Mouse (Mus musculus) midbrain, postnatal 0 days (tissue): ENCODE results near the gene Tmem74b. TPM values are rescaled to one million over a fixed set of nuclear protein-coding genes. Genes with fewer than 3 reads are reported as not detected.

Experiments
- ATAC-seq: fragments of 200-750 bp; cut with Nextera tagmentation; 2 replicates; pipeline ENCODE4 v1.8.0; 2017; ENCODE audit warnings: moderate number of reproducible peaks, mild to moderate bottlenecking, moderate TSS enrichment, moderate library complexity; ENCODE audit not compliant: low FRiP score
- DNase-seq: peaks from one replicate; pipeline ENCODE4 v3.0.0-alpha.2; 2015; ENCODE audit warnings: low spot score
- H3K27ac ChIP-seq: fragments of 300-500 bp; sonication (generic); 2 replicates; pipeline ENCODE4 v1.5.1; 2014; ENCODE audit warnings: low read depth, mild to moderate bottlenecking, low read length, mixed read lengths
- H3K27me3 ChIP-seq: fragments of 300-500 bp; sonication (generic); 2 replicates; pipeline ENCODE4 v1.6.1; 2014; ENCODE audit warnings: low read length, control low read depth, mixed read lengths; ENCODE audit not compliant: insufficient read depth
- H3K36me3 ChIP-seq: fragments of 300-500 bp; sonication (generic); 2 replicates; pipeline ENCODE4 v1.6.1; 2014; ENCODE audit warnings: low read length, control low read depth, mixed read lengths; ENCODE audit not compliant: insufficient read depth
- H3K4me1 ChIP-seq: fragments of 300-500 bp; sonication (generic); 2 replicates; pipeline ENCODE4 v1.6.1; 2014; ENCODE audit warnings: mild to moderate bottlenecking, control low read depth, antibody characterized with exemption, low read length, mixed read lengths; ENCODE audit not compliant: insufficient read depth
- H3K4me2 ChIP-seq: fragments of 300-500 bp; sonication (generic); 2 replicates; pipeline ENCODE4 v1.6.1; 2014; ENCODE audit warnings: low read depth, mild to moderate bottlenecking, low read length, mixed read lengths; ENCODE audit not compliant: poor library complexity, severe bottlenecking
- H3K4me3 ChIP-seq: fragments of 300-500 bp; sonication (generic); 2 replicates; pipeline ENCODE4 v1.5.1; 2014; ENCODE audit warnings: low read depth, mild to moderate bottlenecking, low read length, moderate library complexity
- H3K9ac ChIP-seq: fragments of 300-500 bp; sonication (generic); replicated peaks from 2 replicates; pipeline ENCODE4 v1.6.1; 2014; ENCODE audit warnings: mild to moderate bottlenecking, low read length, moderate library complexity, mixed read lengths; ENCODE audit not compliant: poor library complexity, severe bottlenecking
- H3K9me3 ChIP-seq: fragments of 300-500 bp; sonication (generic); 2 replicates; pipeline ENCODE4 v1.6.1; 2016; ENCODE audit warnings: low read length, control low read depth
- CTCF ChIP-seq: IDR thresholded peaks from 2 replicates; pipeline ENCODE4 v1.5.1; 2016; ENCODE audit warnings: antibody characterized with exemption, mild to moderate bottlenecking
- WGBS: fragments of 180-500 bp; shearing (Covaris S2); extraction: QIAGEN DNeasy Blood & Tissue Kit; methylation state at CpG from one replicate; pipeline ENCODE4 v1.1.7; 2014; 5-methylcytosine and 5-hydroxymethylcytosine counted together
- polyA plus RNA-seq: library from polyadenylated mRNA; unstranded; fragments of >200 nt; fragmentation: Nextera tagmentation; extraction: Ambion mirVana; gene quantifications from 2 replicates; pipeline ENCODE4 v1.2.1, GENCODE M21; 2015
- total RNA-seq: library from RNA; depleted of rRNA; stranded (reverse); fragments of >200 nt; gene quantifications from 2 replicates; pipeline ENCODE4 v1.2.3, GENCODE M21; 2014

Tmem74b gene
- total and polyA plus RNA-seq, 2 experiments from 2014 or later, result 24.8 to 28.6 TPM

GRCm38 (mm10) chr2:151739081-151739480, 37.3 kb downstream of the Tmem74b start:
- H3K4me2 ChIP-seq, result no peak overlapping the region
- DNase-seq (no peak), ATAC-seq (no peak)
- H3K4me3 ChIP-seq, result no peak overlapping the region
- H3K27me3 ChIP-seq, result no peaks in the 10 kb centered on the region; the same call in 1 of the 2 replicates
- H3K9me3 ChIP-seq, result no peaks in the 10 kb centered on the region
- no peak for TF ChIP-seq CTCF
- H3K36me3 ChIP-seq, result peaks cover 12% of the 10 kb centered on the region
- H3K9ac ChIP-seq, result no peak overlapping the region
- WGBS, result 87% methylated on average over 3 of the region's 3 CpGs
- H3K4me1 ChIP-seq, result peaks cover 12% of the 10 kb centered on the region; the same call in 1 of the 2 replicates
- H3K27ac ChIP-seq, result no peak overlapping the region

GRCm38 (mm10) chr2:151739505-151739904, 37.7 kb downstream of the Tmem74b start:
- Histone ChIP-seq H3K9me3 (no peaks in the 10 kb centered on the region), H3K27ac (no peak overlapping the region), H3K4me2 (no peak overlapping the region), H3K4me1 (peaks cover 12% of the 10 kb centered on the region; the same call in 1 of the 2 replicates), H3K27me3 (no peaks in the 10 kb centered on the region; the same call in 1 of the 2 replicates), H3K4me3 (peak overlapping the region; percentile 97; the same call in 1 of the 2 replicates), H3K36me3 (peaks cover 8% of the 10 kb centered on the region), H3K9ac (no peak overlapping the region)
- WGBS, result 92% methylated on average over 7 of the region's 7 CpGs
- ATAC-seq (no peak), DNase-seq (no peak)
- TF ChIP-seq CTCF, result no peak

- H3K36me3 ChIP-seq, result peaks cover 5% of the 10 kb centered on the region
- H3K4me2 ChIP-seq, result peak overlapping the region; percentile 91
- H3K27ac ChIP-seq, result peak overlapping the region; percentile 85
- DNase-seq, result peak; percentile 94
- peak; percentile 91 for ATAC-seq
- H3K9me3 ChIP-seq, result no peaks in the 10 kb centered on the region
- no peak for TF ChIP-seq CTCF
- no peaks in the 10 kb centered on the region; the same call in 1 of the 2 replicates for H3K27me3 ChIP-seq
- H3K9ac ChIP-seq, result peak overlapping the region; percentile 90
- H3K4me1 ChIP-seq, result peaks cover 12% of the 10 kb centered on the region; the same call in 1 of the 2 replicates
- under 1% methylated on average over 61 of the region's 61 CpGs for WGBS
- H3K4me3 ChIP-seq, result peak overlapping the region; percentile 97
Observed at GRCm38 (mm10) chr2:151740741-151741526, 39.1 kb downstream of the Tmem74b start.

- peaks cover 12% of the 10 kb centered on the region; the same call in 1 of the 2 replicates for H3K4me1 ChIP-seq
- WGBS, result 97% methylated on average over 1 of the region's 1 CpGs
- no peak for TF ChIP-seq CTCF
- no peaks in the 10 kb centered on the region; the same call in 1 of the 2 replicates for H3K27me3 ChIP-seq
- H3K9me3 ChIP-seq, result no peaks in the 10 kb centered on the region
- H3K9ac ChIP-seq, result no peak overlapping the region
- DNase-seq, result no peak
- no peak for ATAC-seq
- H3K36me3 ChIP-seq, result peaks cover 5% of the 10 kb centered on the region
- no peak overlapping the region for H3K27ac ChIP-seq
- H3K4me3 ChIP-seq, result no peak overlapping the region
- H3K4me2 ChIP-seq, result no peak overlapping the region
Observed at GRCm38 (mm10) chr2:151742084-151742483, 40.3 kb downstream of the Tmem74b start.

GRCm38 (mm10) chr2:151742850-151743679, 41.3 kb downstream of the Tmem74b start:
- no peak overlapping the region for H3K9ac ChIP-seq
- peaks cover 12% of the 10 kb centered on the region; the same call in 1 of the 2 replicates for H3K4me1 ChIP-seq
- H3K36me3 ChIP-seq, result peaks cover 5% of the 10 kb centered on the region
- no peaks in the 10 kb centered on the region for H3K9me3 ChIP-seq
- WGBS, result 65% methylated on average over 6 of the region's 6 CpGs
- H3K4me2 ChIP-seq, result no peak overlapping the region
- H3K27ac ChIP-seq, result no peak overlapping the region
- DNase-seq (no peak), ATAC-seq (no peak)
- H3K4me3 ChIP-seq, result no peak overlapping the region
- TF ChIP-seq CTCF, result no peak
- no peaks in the 10 kb centered on the region; the same call in 1 of the 2 replicates for H3K27me3 ChIP-seq
